Mouse (Mus musculus): ENCODE measurements around the gene Med21.

Med21 gene

GRCm38 (mm10) chr6:146678136-146679070, 36.1 kb downstream of the Med21 start:
- no peak for DNase-seq (ENCODE audit: low spot score in 2 of 2)

GRCm38 (mm10) chr6:146683881-146684280, 41.5 kb downstream of the Med21 start:
- DNase-seq (ENCODE audit: low spot score in 2 of 2) = no peak

GRCm38 (mm10) chr6:146685781-146686308, 43.5 kb downstream of the Med21 start:
- DNase-seq (ENCODE audit: low spot score in 2 of 2) = peak; percentile 40 to 74

GRCm38 (mm10) chr6:146686463-146687196, 44.3 kb downstream of the Med21 start:
- DNase-seq (ENCODE audit: low spot score in 2 of 2) = no peak

GRCm38 (mm10) chr6:146688010-146688409, 45.7 kb downstream of the Med21 start:
- DNase-seq (ENCODE audit: low spot score in 2 of 2) = peak in 1 of 2 experiments; percentile 3

- peak in 1 of 2 experiments; percentile 13 for DNase-seq (ENCODE audit: low spot score in 2 of 2)
Measured at GRCm38 (mm10) chr6:146688861-146689260, 46.5 kb downstream of the Med21 start.

GRCm38 (mm10) chr6:146697767-146698166, 55.4 kb downstream of the Med21 start:
- DNase-seq (ENCODE audit: low spot score in 2 of 2) = peak in 1 of 2 experiments; percentile 1

GRCm38 (mm10) chr6:146698376-146698775, 56.0 kb downstream of the Med21 start:
- DNase-seq (ENCODE audit: low spot score in 2 of 2) = peak in 1 of 2 experiments; percentile 9
